Mouse (Mus musculus): ENCODE data around the gene Bcl6. TPM values are rescaled to one million over a fixed set of nuclear protein-coding genes. Genes with fewer than 3 reads are reported as not detected.

Gene Bcl6
- polyA plus RNA-seq, 1 experiment from 2014 or later, result 0.50 TPM

DNA sequence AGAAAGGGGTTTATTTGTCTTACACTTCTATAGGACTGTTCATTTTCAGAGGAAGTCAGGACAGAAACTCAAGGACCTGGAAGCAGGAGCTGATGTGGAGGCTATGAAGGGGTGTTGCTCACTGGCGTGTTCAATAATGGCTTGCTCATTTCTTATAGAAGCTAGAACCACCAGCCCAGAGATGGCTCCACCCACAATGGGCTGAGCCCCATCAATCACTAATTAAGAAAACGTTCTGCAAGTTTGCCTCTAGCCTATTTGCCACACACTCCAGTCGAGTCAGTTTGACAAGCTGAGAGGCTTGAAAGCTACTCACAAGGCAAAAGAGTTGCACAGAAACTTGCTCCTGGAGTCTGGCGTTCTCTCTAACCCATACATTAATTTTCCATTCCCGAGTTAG, 67.0 kb downstream of the Bcl6 start:
- no peaks in the 10 kb centered on the region for H3K36me3 ChIP-seq (replicated peaks; ENCODE audit: control insufficient read depth, insufficient read depth)
- ATAC-seq (ENCODE audit: low FRiP score) (no peak), DNase-seq (ENCODE audit: low spot score) (no peak)
- H3K9ac ChIP-seq, result no peak overlapping the region
- H3K27ac ChIP-seq, result no peak overlapping the region
- H3K27me3 ChIP-seq (ENCODE audit: control insufficient read depth, insufficient read depth, low read length), result no peaks in the 10 kb centered on the region
- no peak overlapping the region for H3K4me3 ChIP-seq (replicated peaks; ENCODE audit: low read length)
- WGBS, result 78% methylated on average over 5 of the region's 5 CpGs
- no peaks in the 10 kb centered on the region for H3K9me3 ChIP-seq (ENCODE audit: control insufficient read depth, low read length)
- no peaks in the 10 kb centered on the region for H3K4me1 ChIP-seq (replicated peaks; ENCODE audit: control insufficient read depth, insufficient read depth, low read length)
- H3K4me2 ChIP-seq (replicated peaks), result no peak overlapping the region

DNA sequence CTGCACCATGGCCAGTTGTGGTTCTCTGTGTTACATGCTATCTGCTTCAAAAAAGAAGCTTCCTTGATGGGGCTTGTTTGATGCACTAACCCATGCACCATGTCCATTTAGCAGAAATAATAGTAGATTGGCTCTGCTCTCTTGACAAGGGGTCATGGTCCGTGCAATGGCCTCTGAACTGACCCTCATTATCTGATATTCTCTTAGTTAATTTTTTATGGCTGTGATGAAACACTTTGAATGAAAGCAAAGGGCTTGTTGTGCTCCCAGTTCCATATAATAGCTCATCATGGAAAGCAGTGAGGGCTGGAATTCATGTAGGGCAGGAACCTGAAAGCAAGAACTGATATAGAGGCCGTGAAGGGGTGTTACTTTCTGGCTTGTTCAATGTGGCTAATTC, 69.2 kb downstream of the Bcl6 start:
- no peak overlapping the region for H3K9ac ChIP-seq
- H3K4me1 ChIP-seq (replicated peaks; ENCODE audit: control insufficient read depth, insufficient read depth, low read length), result no peaks in the 10 kb centered on the region
- WGBS, result 81% methylated on average over 2 of the region's 2 CpGs
- no peak overlapping the region for H3K4me3 ChIP-seq (replicated peaks; ENCODE audit: low read length)
- DNase-seq (ENCODE audit: low spot score), result no peak
- no peak for ATAC-seq (ENCODE audit: low FRiP score)
- no peaks in the 10 kb centered on the region for H3K27me3 ChIP-seq (ENCODE audit: control insufficient read depth, insufficient read depth, low read length)
- no peaks in the 10 kb centered on the region for H3K9me3 ChIP-seq (ENCODE audit: control insufficient read depth, low read length)
- H3K27ac ChIP-seq, result no peak overlapping the region
- H3K36me3 ChIP-seq (replicated peaks; ENCODE audit: control insufficient read depth, insufficient read depth), result no peaks in the 10 kb centered on the region
- H3K4me2 ChIP-seq (replicated peaks), result no peak overlapping the region

Other genes with a start within 250 kb of the Bcl6 start
- 278 TPM in 2 replicates for gene Sst, start 97.9 kb downstream of the Bcl6 start, polyA plus RNA-seq (2014; fragmentation: Nextera tagmentation; extraction: Ambion mirVana)
- gene Rtp2, start 56.5 kb downstream of the Bcl6 start, polyA plus RNA-seq (2014; fragmentation: Nextera tagmentation; extraction: Ambion mirVana), result not detected in 2 replicates
- gene Gm37419, start 370 bp downstream of the Bcl6 start, polyA plus RNA-seq (2014; fragmentation: Nextera tagmentation; extraction: Ambion mirVana), result not detected in 2 replicates

Data from hindbrain, embryonic 14.5 days (tissue).